ENCODE assay signal across 16 mouse cellular contexts in genomic region chr3:50375477-50375876, GRCm38 (mm10).
A peak's percentile ranks its signal among the peaks of the same experiment; 100 is the strongest.
DNase-seq lines count a peak whose midpoint lies in the region; ATAC-seq and TF ChIP-seq lines count a peak whose summit lies in the region.
"Had no signal": no experiment of that assay in that cellular context is flagged by ENCODE, and none has a peak within 500 bp of the region (broad histone marks: within the 10 kb centered on the region; RNA-seq: fewer than 3 reads in every experiment).

No protein-coding gene starts in this region.

- DNase-seq in lung, embryonic 14.5 days = peak; percentile 42
- no peak for DNase-seq in lung, adult 18-20 months
- peak; percentile 9 for DNase-seq in brain, adult 2 months (ENCODE audit: low read depth, low spot score)
- DNase-seq: cerebellum, postnatal 10 days; gastrocnemius, postnatal 10 days; heart, adult 18-20 months; heart, postnatal 4 days; kidney, adult 2 months; kidney, postnatal 36 days; thymus, adult 18-20 months had no signal

- ATAC-seq in hindbrain, embryonic 15.5 days (ENCODE audit: low FRiP score, low read depth) = peak; percentile 45; the same call in 1 of the 2 replicates
- no peak for ATAC-seq in hindbrain, embryonic 12.5 days (ENCODE audit: low FRiP score)
- ATAC-seq in lung, embryonic 14.5 days (ENCODE audit: insufficient read depth) = no peak
- peak; percentile 78 for ATAC-seq in midbrain, embryonic 16.5 days
- no peak for ATAC-seq in CD4-positive, CD25-positive, alpha-beta regulatory T cell, adult 4 months

- H3K27ac ChIP-seq in hindbrain, embryonic 15.5 days (replicated peaks) = no peak overlapping the region
- no peak overlapping the region for H3K27ac ChIP-seq in hindbrain, embryonic 12.5 days
- no peak overlapping the region for H3K27ac ChIP-seq in lung, embryonic 14.5 days (ENCODE audit: low read depth)
- H3K27ac ChIP-seq in midbrain, embryonic 16.5 days (ENCODE audit: low read length) = no peak overlapping the region

- no peak for TF ChIP-seq CTCF in lung, embryonic 14.5 days (IDR thresholded peaks at IDR 0.05; ENCODE audit: low read depth)

- no peaks in the 10 kb centered on the region for H3K9me3 ChIP-seq in hindbrain, embryonic 15.5 days
- H3K9me3 ChIP-seq in hindbrain, embryonic 12.5 days (replicated peaks) = no peaks in the 10 kb centered on the region
- no peaks in the 10 kb centered on the region for H3K9me3 ChIP-seq in lung, embryonic 14.5 days (ENCODE audit: low read depth, low read length)
- no peaks in the 10 kb centered on the region for H3K9me3 ChIP-seq in midbrain, embryonic 16.5 days (replicated peaks; ENCODE audit: control insufficient read depth, low read length, poor library complexity, severe bottlenecking)
- H3K9me3 ChIP-seq: G1E had no signal

- no peaks in the 10 kb centered on the region for H3K36me3 ChIP-seq in hindbrain, embryonic 15.5 days
- no peaks in the 10 kb centered on the region for H3K36me3 ChIP-seq in hindbrain, embryonic 12.5 days
- no peaks in the 10 kb centered on the region for H3K36me3 ChIP-seq in lung, embryonic 14.5 days (ENCODE audit: insufficient read depth)
- H3K36me3 ChIP-seq in midbrain, embryonic 16.5 days (ENCODE audit: control insufficient read depth, insufficient read depth, low read length) = no peaks in the 10 kb centered on the region
- H3K36me3 ChIP-seq: G1E had no signal

- H3K4me1 ChIP-seq in hindbrain, embryonic 15.5 days (replicated peaks) = no peaks in the 10 kb centered on the region
- H3K4me1 ChIP-seq in hindbrain, embryonic 12.5 days = no peaks in the 10 kb centered on the region
- no peaks in the 10 kb centered on the region for H3K4me1 ChIP-seq in lung, embryonic 14.5 days (ENCODE audit: insufficient read depth)
- H3K4me1 ChIP-seq in midbrain, embryonic 16.5 days (ENCODE audit: control insufficient read depth, insufficient read depth, low read length) = no peaks in the 10 kb centered on the region

- no peak overlapping the region for H3K9ac ChIP-seq in hindbrain, embryonic 15.5 days
- H3K9ac ChIP-seq in hindbrain, embryonic 12.5 days = no peak overlapping the region
- no peak overlapping the region for H3K9ac ChIP-seq in lung, embryonic 14.5 days
- no peak overlapping the region for H3K9ac ChIP-seq in midbrain, embryonic 16.5 days (ENCODE audit: low read depth, low read length)

- no peak overlapping the region for H3K4me2 ChIP-seq in hindbrain, embryonic 15.5 days
- no peak overlapping the region for H3K4me2 ChIP-seq in hindbrain, embryonic 12.5 days (replicated peaks)
- H3K4me2 ChIP-seq in lung, embryonic 14.5 days = no peak overlapping the region
- no peak overlapping the region for H3K4me2 ChIP-seq in midbrain, embryonic 16.5 days (ENCODE audit: low read length)
- H3K4me2 ChIP-seq: liver, embryonic 11.5 days had no signal

- H3K27me3 ChIP-seq in hindbrain, embryonic 15.5 days = no peaks in the 10 kb centered on the region
- no peaks in the 10 kb centered on the region for H3K27me3 ChIP-seq in hindbrain, embryonic 12.5 days
- no peaks in the 10 kb centered on the region for H3K27me3 ChIP-seq in lung, embryonic 14.5 days (ENCODE audit: insufficient read depth, low read length)
- H3K27me3 ChIP-seq in midbrain, embryonic 16.5 days (ENCODE audit: control insufficient read depth, insufficient read depth, low read depth, low read length) = no peaks in the 10 kb centered on the region

- no peak overlapping the region for H3K4me3 ChIP-seq in hindbrain, embryonic 15.5 days
- no peak overlapping the region for H3K4me3 ChIP-seq in hindbrain, embryonic 12.5 days
- H3K4me3 ChIP-seq in lung, embryonic 14.5 days (ENCODE audit: low read depth, low read length) = no peak overlapping the region
- no peak overlapping the region for H3K4me3 ChIP-seq in midbrain, embryonic 16.5 days (ENCODE audit: low read depth, low read length)

Comparison
In these comparisons a context has a peak if more than half of its experiments do, and no peak if none do; other contexts are left out.
1. ATAC-seq: peak in hindbrain, embryonic 15.5 days (single experiment) and midbrain, embryonic 16.5 days (single experiment); none in hindbrain, embryonic 12.5 days (single experiment), lung, embryonic 14.5 days (single experiment) and CD4-positive, CD25-positive, alpha-beta regulatory T cell, adult 4 months (single experiment).
2. DNase-seq: peak in lung, embryonic 14.5 days (single experiment) and brain, adult 2 months (single experiment); none in lung, adult 18-20 months (0 of 2).